In the genomic region with DNA sequence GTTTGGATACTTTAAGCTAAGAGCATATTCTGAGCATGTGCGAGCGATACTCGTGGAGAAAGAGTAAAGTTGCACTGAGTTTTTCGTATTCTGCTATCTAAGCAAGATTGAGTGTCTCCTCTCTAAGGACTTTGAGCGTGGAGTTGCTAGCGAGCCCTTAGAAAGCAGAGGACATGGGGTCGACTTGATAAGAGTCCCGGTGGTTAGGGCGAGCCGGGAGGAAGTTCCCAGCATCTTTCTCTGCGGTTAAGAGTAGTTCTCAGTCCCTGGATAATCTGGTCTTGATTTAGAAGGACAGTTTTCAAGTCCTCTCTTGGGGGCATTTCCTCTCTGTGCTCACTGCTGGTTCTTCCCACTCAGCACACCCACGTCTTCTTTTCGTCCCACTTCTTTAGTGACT, we compare ENCODE assay signal across 9 mouse cellular contexts. TPM values are rescaled to one million over a fixed set of nuclear protein-coding genes. Genes with fewer than 3 reads are reported as not detected.
DNase-seq lines count a peak whose midpoint lies in the region; ATAC-seq lines count a peak whose summit lies in the region.
"Had no signal": no experiment of that assay in that cellular context is flagged by ENCODE, and none has a peak within 500 bp of the region (broad histone marks: within the 10 kb centered on the region; RNA-seq: fewer than 3 reads in every experiment).

No protein-coding gene starts in this region.

- H3K4me3 ChIP-seq in heart, embryonic 14.5 days (ENCODE audit: control insufficient read depth in 1 of 2, insufficient read depth in 1 of 2, low read depth in 1 of 2, low read length in 2 of 2) = peak overlapping the region; percentile 16 to 25; a peak in 3 of 4 replicates
- H3K4me3 ChIP-seq in hindbrain, embryonic 15.5 days = no peak overlapping the region

- ATAC-seq in heart, embryonic 14.5 days (ENCODE audit: insufficient number of reproducible peaks, insufficient read depth, low FRiP score, low read depth) = no peak
- ATAC-seq in common myeloid progenitor, adult 5-6 weeks (replicated peaks; ENCODE audit: low read depth, poor library complexity, severe bottlenecking) = peak; percentile 89
- no peak for ATAC-seq in hindbrain, embryonic 15.5 days (ENCODE audit: low FRiP score, low read depth)
- peak; percentile 74 for ATAC-seq in megakaryocyte progenitor cell, adult 5-6 weeks (replicated peaks; ENCODE audit: poor library complexity)

- 13% methylated on average over 13 of the region's 13 CpGs for WGBS in heart, embryonic 14.5 days
- WGBS in hindbrain, embryonic 15.5 days = 49% methylated on average over 13 of the region's 13 CpGs

- no peaks in the 10 kb centered on the region for H3K9me3 ChIP-seq in heart, embryonic 14.5 days (ENCODE audit: control insufficient read depth, low read length)
- H3K9me3 ChIP-seq in hindbrain, embryonic 15.5 days = no peaks in the 10 kb centered on the region

- peak overlapping the region; percentile 64 for H3K4me2 ChIP-seq in heart, embryonic 14.5 days (ENCODE audit: low read length)
- H3K4me2 ChIP-seq in hindbrain, embryonic 15.5 days = peak overlapping the region; percentile 47

- no peak for DNase-seq in heart, adult 9 months (ENCODE audit: low spot score in 2 of 2)
- DNase-seq in right cerebral cortex, postnatal 4 days = no peak
- no peak for DNase-seq in right cerebral cortex, postnatal 10 days (ENCODE audit: low spot score in 2 of 2)
- DNase-seq in adrenal gland, adult 2 months = no peak
- DNase-seq: heart, adult 18-20 months had no signal

- H3K4me1 ChIP-seq in heart, embryonic 14.5 days (ENCODE audit: control insufficient read depth in 2 of 2, insufficient read depth in 2 of 2, low read length in 2 of 2) = peaks cover 11 to 13% of the 10 kb centered on the region in 2 experiments
- H3K4me1 ChIP-seq in hindbrain, embryonic 15.5 days (replicated peaks) = peaks cover 24% of the 10 kb centered on the region

- H3K36me3 ChIP-seq in heart, embryonic 14.5 days (ENCODE audit: control insufficient read depth, insufficient read depth, low read length) = no peaks in the 10 kb centered on the region
- H3K36me3 ChIP-seq in hindbrain, embryonic 15.5 days = no peaks in the 10 kb centered on the region

- peak overlapping the region; percentile 45 for H3K9ac ChIP-seq in heart, embryonic 14.5 days (ENCODE audit: low read length)
- H3K9ac ChIP-seq in hindbrain, embryonic 15.5 days = no peak overlapping the region

- H3K27me3 ChIP-seq in heart, embryonic 14.5 days (ENCODE audit: control insufficient read depth, insufficient read depth, low read length) = no peaks in the 10 kb centered on the region
- no peaks in the 10 kb centered on the region for H3K27me3 ChIP-seq in hindbrain, embryonic 15.5 days

- H3K27ac ChIP-seq in heart, embryonic 14.5 days (replicated peaks in 1 of 2; ENCODE audit: control insufficient read depth in 1 of 2, insufficient read depth in 1 of 2, low read depth in 2 of 2, low read length in 2 of 2) = 0 out of 4 replicates have a peak overlapping the region, but pooled peaks of 1 of the 2 experiments have one; percentile 3
- H3K27ac ChIP-seq in hindbrain, embryonic 15.5 days (replicated peaks) = no peak overlapping the region

RNA-seq across cellular contexts. Expression of a gene that starts 15.3 kb away (rescaled TPM):
- 15.4 and 17.4 TPM in 2 replicates for polyA plus RNA-seq in heart, embryonic 14.5 days (2014; fragmentation: Nextera tagmentation; extraction: Ambion mirVana)
- 12.8 and 17.0 TPM in 2 replicates for total RNA-seq in common myeloid progenitor, adult 5-6 weeks (2017)
- 9.1 and 10.6 TPM in 2 replicates for polyA plus RNA-seq in hindbrain, embryonic 15.5 days (2015; fragmentation: Nextera tagmentation; extraction: Ambion mirVana)
- 23.8 and 32.2 TPM in 2 replicates for total RNA-seq in megakaryocyte progenitor cell, adult 5-6 weeks (2015)
- 10.0 and 14.8 TPM in 2 replicates for total RNA-seq in megakaryocyte progenitor cell, adult 5-6 weeks (2017)
- 10 to 100 TPM; 48.7 to 56.5 TPM for total RNA-seq in adrenal gland, adult 2 months (2021)
- 20.5 and 23.4 TPM in 2 replicates for polyA plus RNA-seq in adrenal gland, adult 2 months (2012; rRNA removed)

Comparison
In these comparisons a context has a peak if more than half of its experiments do, and no peak if none do; other contexts are left out.
1. ATAC-seq: peak in common myeloid progenitor, adult 5-6 weeks (single experiment) and megakaryocyte progenitor cell, adult 5-6 weeks (single experiment); none in heart, embryonic 14.5 days (single experiment) and hindbrain, embryonic 15.5 days (single experiment).